Mouse (Mus musculus) kidney, postnatal 0 days (tissue): ENCODE data around the gene Usp54. TPM values are rescaled to one million over a fixed set of nuclear protein-coding genes. Genes with fewer than 3 reads are reported as not detected.

Source experiments
- ATAC-seq: fragments of 200-750 bp; cut with Nextera tagmentation; replicated peaks from 2 replicates; pipeline ENCODE4 v1.8.0; 2017; ENCODE audit warnings: low read depth, moderate number of reproducible peaks, moderate TSS enrichment, moderate library complexity; ENCODE audit not compliant: low FRiP score
- DNase-seq: peaks from one replicate; pipeline ENCODE4 v3.0.0-alpha.2; 2016; ENCODE audit warnings: low spot score
- H3K27ac ChIP-seq: fragments of 300-500 bp; sonication (generic); 2 replicates; pipeline ENCODE4 v1.5.1; 2014; ENCODE audit warnings: mild to moderate bottlenecking
- H3K27me3 ChIP-seq: fragments of 300-500 bp; sonication (generic); 2 replicates; pipeline ENCODE4 v1.6.1; 2014; ENCODE audit warnings: low read length, mixed read lengths; ENCODE audit not compliant: insufficient read depth
- H3K36me3 ChIP-seq: fragments of 300-500 bp; sonication (generic); 2 replicates; pipeline ENCODE4 v1.6.1; 2014; ENCODE audit warnings: low read length, mixed read lengths; ENCODE audit not compliant: insufficient read depth
- H3K4me1 ChIP-seq: fragments of 300-500 bp; sonication (generic); replicated peaks from 2 replicates; pipeline ENCODE4 v1.6.1; 2014; ENCODE audit warnings: antibody characterized with exemption, low read length, mixed read lengths; ENCODE audit not compliant: insufficient read depth
- H3K4me2 ChIP-seq: fragments of 300-500 bp; sonication (generic); 2 replicates; pipeline ENCODE4 v1.6.1; 2014; ENCODE audit warnings: mild to moderate bottlenecking, low read length, moderate library complexity, mixed read lengths
- H3K4me3 ChIP-seq: fragments of 300-500 bp; sonication (generic); replicated peaks from 2 replicates; pipeline ENCODE4 v1.5.1; 2014; ENCODE audit warnings: low read depth, low read length
- H3K9ac ChIP-seq: fragments of 300-500 bp; sonication (generic); 2 replicates; pipeline ENCODE4 v1.6.1; 2014; ENCODE audit warnings: low read depth, low read length
- H3K9me3 ChIP-seq: fragments of 300-500 bp; sonication (generic); replicated peaks from 2 replicates; pipeline ENCODE4 v1.6.1; 2016; ENCODE audit warnings: low read length, inconsistent platforms, mixed read lengths
- CTCF ChIP-seq: IDR thresholded peaks from 2 replicates; pipeline ENCODE4 v1.5.1; 2016; ENCODE audit warnings: antibody characterized with exemption, low read depth, mild to moderate bottlenecking, moderate library complexity
- WGBS: fragments of 180-500 bp; shearing (Covaris S2); extraction: QIAGEN DNeasy Blood & Tissue Kit; methylation state at CpG from one replicate; pipeline ENCODE4 v1.1.7; 2014; 5-methylcytosine and 5-hydroxymethylcytosine counted together
- polyA plus RNA-seq: library from polyadenylated mRNA; unstranded; fragments of >200 nt; fragmentation: Nextera tagmentation; extraction: Ambion mirVana; gene quantifications from 2 replicates; pipeline ENCODE4 v1.2.1, GENCODE M21; 2015

Usp54 gene
- polyA plus RNA-seq, 1 experiment from 2014 or later = 4.8 TPM

DNA sequence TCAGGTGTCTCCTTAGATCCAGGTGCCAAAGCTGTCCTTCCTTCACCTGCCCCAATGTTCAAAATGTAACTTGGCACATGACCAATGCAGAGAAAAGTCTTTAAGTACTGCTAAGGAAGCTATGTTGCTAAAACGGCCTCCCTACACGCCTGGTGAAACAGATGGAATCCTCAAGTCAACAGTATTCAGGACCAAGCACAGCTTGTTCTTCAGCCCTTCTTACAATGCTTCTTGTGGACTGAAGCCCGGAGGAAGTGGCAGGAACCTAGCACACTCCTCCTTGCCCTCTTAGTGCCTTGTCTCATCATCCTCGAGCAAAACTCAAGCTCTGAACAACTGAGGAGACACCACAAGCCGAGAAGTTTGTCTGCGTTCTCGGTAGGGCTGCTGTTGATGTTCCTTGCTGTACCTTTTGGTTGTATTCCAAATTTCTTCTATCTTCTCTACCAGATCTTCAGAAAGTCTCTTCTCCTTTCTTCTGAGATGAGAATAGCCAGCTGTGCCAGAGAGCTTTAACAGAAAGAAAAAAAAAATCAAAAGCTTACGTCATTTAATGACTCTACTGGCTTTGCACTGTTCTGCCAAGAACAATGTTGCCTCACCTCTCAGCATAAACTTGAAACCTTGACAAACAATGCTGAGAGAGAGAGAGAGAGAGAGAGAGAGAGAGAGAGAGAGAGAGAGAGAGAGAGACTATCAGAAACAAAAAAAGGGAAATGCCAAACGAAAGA lies 33.3 kb downstream of the Usp54 start:
- no peak for TF ChIP-seq CTCF
- Histone ChIP-seq H3K4me1 (peaks cover 3% of the 10 kb centered on the region; the same call in 1 of the 2 replicates), H3K4me3 (no peak overlapping the region), H3K9ac (no peak overlapping the region), H3K27ac (peak overlapping the region; percentile 76), H3K27me3 (no peaks in the 10 kb centered on the region), H3K36me3 (0 out of 2 replicates have a peak, but pooled peaks cover 3% of the 10 kb centered on the region), H3K4me2 (no peak overlapping the region), H3K9me3 (no peaks in the 10 kb centered on the region)
- ATAC-seq (no peak), DNase-seq (peak; percentile 75)
- 46% methylated on average over 9 of the region's 9 CpGs for WGBS

GRCm38 (mm10) chr14:20601287-20601686 lies 39.6 kb downstream of the Usp54 start:
- no peak for TF ChIP-seq CTCF
- H3K4me2 ChIP-seq = no peak overlapping the region
- no peaks in the 10 kb centered on the region for H3K9me3 ChIP-seq
- no peaks in the 10 kb centered on the region for H3K36me3 ChIP-seq
- 97% methylated on average over 1 of the region's 1 CpGs for WGBS
- H3K9ac ChIP-seq = no peak overlapping the region
- DNase-seq (no peak), ATAC-seq (no peak)
- no peak overlapping the region for H3K27ac ChIP-seq
- no peaks in the 10 kb centered on the region for H3K4me1 ChIP-seq
- H3K4me3 ChIP-seq = no peak overlapping the region
- H3K27me3 ChIP-seq = no peaks in the 10 kb centered on the region

- H3K4me1 ChIP-seq = no peaks in the 10 kb centered on the region
- 72% methylated on average over 2 of the region's 2 CpGs for WGBS
- ATAC-seq (no peak), DNase-seq (no peak)
- H3K9ac ChIP-seq = no peak overlapping the region
- no peak overlapping the region for H3K4me3 ChIP-seq
- H3K36me3 ChIP-seq = no peaks in the 10 kb centered on the region
- H3K9me3 ChIP-seq = no peaks in the 10 kb centered on the region
- no peak overlapping the region for H3K4me2 ChIP-seq
- H3K27me3 ChIP-seq = no peaks in the 10 kb centered on the region
- no peak for TF ChIP-seq CTCF
- no peak overlapping the region for H3K27ac ChIP-seq
Observed at GRCm38 (mm10) chr14:20600203-20600602, 40.7 kb downstream of the Usp54 start.

DNA sequence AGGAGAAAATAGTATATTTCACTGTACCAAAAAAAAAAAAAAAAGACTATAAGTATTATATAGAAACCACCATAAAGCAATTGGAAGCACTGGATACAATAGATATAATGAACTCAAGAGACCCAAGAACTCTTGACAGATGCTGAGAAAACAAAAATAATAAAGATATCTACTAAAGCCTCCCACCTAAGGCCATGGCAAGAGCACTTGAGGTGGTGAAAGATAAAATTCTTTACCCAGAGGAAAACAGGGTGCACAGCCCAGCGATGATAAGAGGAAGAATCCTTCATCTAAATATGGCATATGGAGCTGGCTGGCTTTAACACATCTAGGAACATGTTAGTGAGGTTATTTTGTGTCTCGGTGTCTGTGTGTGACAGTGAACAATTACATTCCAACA lies 41.3 kb downstream of the Usp54 start:
- no peaks in the 10 kb centered on the region for H3K4me1 ChIP-seq
- ATAC-seq (no peak), DNase-seq (no peak)
- H3K27ac ChIP-seq = no peak overlapping the region
- 84% methylated on average over 2 of the region's 2 CpGs for WGBS
- no peak overlapping the region for H3K4me2 ChIP-seq
- H3K36me3 ChIP-seq = no peaks in the 10 kb centered on the region
- no peak overlapping the region for H3K9ac ChIP-seq
- no peaks in the 10 kb centered on the region for H3K9me3 ChIP-seq
- no peak overlapping the region for H3K4me3 ChIP-seq
- no peaks in the 10 kb centered on the region for H3K27me3 ChIP-seq
- no peak for TF ChIP-seq CTCF

GRCm38 (mm10) chr14:20595781-20596180 lies 45.1 kb downstream of the Usp54 start:
- H3K27me3 ChIP-seq = no peaks in the 10 kb centered on the region
- no peak for ATAC-seq
- 44% methylated on average over 3 of the region's 3 CpGs for WGBS
- no peaks in the 10 kb centered on the region for H3K36me3 ChIP-seq
- no peak for DNase-seq
- H3K9me3 ChIP-seq = no peaks in the 10 kb centered on the region
- no peak overlapping the region for H3K4me3 ChIP-seq
- H3K9ac ChIP-seq = no peak overlapping the region
- no peaks in the 10 kb centered on the region for H3K4me1 ChIP-seq
- no peak overlapping the region for H3K4me2 ChIP-seq
- H3K27ac ChIP-seq = no peak overlapping the region
- no peak for TF ChIP-seq CTCF

- 84% methylated on average over 5 of the region's 5 CpGs for WGBS
- Histone ChIP-seq H3K4me3 (no peak overlapping the region), H3K27ac (no peak overlapping the region), H3K27me3 (no peaks in the 10 kb centered on the region), H3K4me2 (no peak overlapping the region), H3K9me3 (no peaks in the 10 kb centered on the region), H3K4me1 (no peaks in the 10 kb centered on the region), H3K9ac (no peak overlapping the region), H3K36me3 (peaks cover 12% of the 10 kb centered on the region; the same call in 1 of the 2 replicates)
- no peak for ATAC-seq
- TF ChIP-seq CTCF = no peak
- DNase-seq = no peak
Observed at GRCm38 (mm10) chr14:20587458-20587857, 53.4 kb downstream of the Usp54 start.
